Mouse (Mus musculus) stomach, embryonic 14.5 days (tissue): ENCODE data around the gene Commd2. TPM values are rescaled to one million over a fixed set of nuclear protein-coding genes. Genes with fewer than 3 reads are reported as not detected.

Source experiments
- ATAC-seq: fragments of 200-750 bp; cut with Nextera tagmentation; 2 replicates; pipeline ENCODE4 v1.8.0; 2017; ENCODE audit warnings: low read depth, moderate TSS enrichment; ENCODE audit not compliant: insufficient number of reproducible peaks, insufficient read depth, low FRiP score
- H3K27ac ChIP-seq: fragments of 300-500 bp; sonication (generic); 2 replicates; pipeline ENCODE4 v1.5.1; 2014; ENCODE audit warnings: mild to moderate bottlenecking, low read length, moderate library complexity, mixed read lengths
- H3K27me3 ChIP-seq: fragments of 300-500 bp; sonication (generic); 2 replicates; pipeline ENCODE4 v1.6.1; 2014; ENCODE audit warnings: low read length, control low read depth, mixed read lengths; ENCODE audit not compliant: control insufficient read depth, insufficient read depth
- H3K36me3 ChIP-seq: fragments of 300-500 bp; sonication (generic); 2 replicates; pipeline ENCODE4 v1.6.1; 2014; ENCODE audit warnings: mild to moderate bottlenecking, control low read depth, low read length, moderate library complexity, mixed read lengths; ENCODE audit not compliant: control insufficient read depth, insufficient read depth
- H3K4me1 ChIP-seq: fragments of 300-500 bp; sonication (generic); 2 replicates; pipeline ENCODE4 v1.6.1; 2014; ENCODE audit warnings: low read length, control low read depth, mixed read lengths; ENCODE audit not compliant: control insufficient read depth, insufficient read depth
- H3K4me2 ChIP-seq: fragments of 300-500 bp; sonication (generic); replicated peaks from 2 replicates; pipeline ENCODE4 v1.6.1; 2014; ENCODE audit warnings: low read depth, low read length, control low read depth
- H3K4me3 ChIP-seq: fragments of 300-500 bp; sonication (generic); 2 replicates; pipeline ENCODE4 v1.5.1; 2014; ENCODE audit warnings: low read depth, low read length, control low read depth
- H3K9ac ChIP-seq: fragments of 300-500 bp; sonication (generic); replicated peaks from 2 replicates; pipeline ENCODE4 v1.6.1; 2014; ENCODE audit warnings: low read depth, mild to moderate bottlenecking, control low read depth, low read length, moderate library complexity, mixed read lengths
- H3K9me3 ChIP-seq: fragments of 300-500 bp; sonication (generic); 2 replicates; pipeline ENCODE4 v1.6.1; 2016; ENCODE audit warnings: low read depth, low read length, control low read depth; ENCODE audit not compliant: control insufficient read depth
- WGBS: fragments of 180-500 bp; shearing (Covaris S2); extraction: QIAGEN DNeasy Blood & Tissue Kit; methylation state at CpG from one replicate; pipeline ENCODE4 v1.1.7; 2014; 5-methylcytosine and 5-hydroxymethylcytosine counted together
- polyA plus RNA-seq: library from polyadenylated mRNA; unstranded; fragments of >200 nt; fragmentation: Nextera tagmentation; extraction: Ambion mirVana; gene quantifications from 2 replicates; pipeline ENCODE4 v1.2.1, GENCODE M21; 2014

Gene Commd2
- 89.5 and 93.2 TPM in 2 replicates for polyA plus RNA-seq

DNA sequence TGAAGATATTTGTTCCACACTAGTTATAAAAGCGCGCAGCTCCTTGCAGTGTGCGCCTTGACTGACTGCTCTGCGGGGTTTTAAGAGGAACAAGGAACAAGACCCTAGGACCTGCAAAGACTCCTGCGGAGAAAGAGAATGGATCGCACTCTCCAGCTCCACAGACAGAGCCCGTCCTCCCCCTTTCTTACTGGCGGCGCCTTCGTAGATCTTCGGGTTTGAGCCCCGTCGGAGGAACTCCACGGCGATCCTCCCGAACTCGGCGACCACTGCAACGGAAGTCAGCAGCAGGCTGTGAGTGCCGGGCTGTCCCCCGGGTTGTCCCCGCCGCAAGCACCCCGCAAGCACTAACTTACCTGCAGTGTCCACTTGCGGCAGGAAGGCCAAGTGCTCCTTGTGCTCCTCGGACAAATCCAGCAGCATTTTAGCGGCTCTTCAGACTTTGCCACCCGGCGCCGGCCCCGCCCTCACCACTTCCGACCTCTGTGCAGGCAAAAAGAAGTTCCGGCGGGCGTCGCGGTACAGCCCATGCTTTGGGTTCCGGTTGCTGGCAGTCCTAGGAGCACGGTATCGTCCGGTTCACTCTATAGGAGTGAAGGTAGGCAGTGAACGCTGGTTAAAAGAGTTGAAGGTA lies at the start of gene Commd2:
Commd2 (minus strand) TSS at position 485 of the 634 bp plus-strand sequence.
- H3K4me3 ChIP-seq, result peak within 1 kb of the TSS; percentile 78
- ATAC-seq, result peak; percentile 93
- no peaks in the 10 kb centered on the region for H3K4me1 ChIP-seq
- H3K36me3 ChIP-seq, result peaks cover 4% of the 10 kb centered on the region; the same call in 1 of the 2 replicates
- H3K9ac ChIP-seq, result peak within 1 kb of the TSS; percentile 84
- peak within 1 kb of the TSS; percentile 57 for H3K4me2 ChIP-seq
- under 1% methylated on average over 42 of the region's 42 CpGs for WGBS
- no peaks in the 10 kb centered on the region for H3K27me3 ChIP-seq
- peak within 1 kb of the TSS; percentile 85 for H3K27ac ChIP-seq
- no peaks in the 10 kb centered on the region for H3K9me3 ChIP-seq

- Histone ChIP-seq H3K9ac (no peak overlapping the region), H3K36me3 (no peaks in the 10 kb centered on the region)
- ATAC-seq, result no peak
Measured at GRCm38 (mm10) chr3:57696779-57697178, 45.3 kb upstream of the Commd2 start.

DNA sequence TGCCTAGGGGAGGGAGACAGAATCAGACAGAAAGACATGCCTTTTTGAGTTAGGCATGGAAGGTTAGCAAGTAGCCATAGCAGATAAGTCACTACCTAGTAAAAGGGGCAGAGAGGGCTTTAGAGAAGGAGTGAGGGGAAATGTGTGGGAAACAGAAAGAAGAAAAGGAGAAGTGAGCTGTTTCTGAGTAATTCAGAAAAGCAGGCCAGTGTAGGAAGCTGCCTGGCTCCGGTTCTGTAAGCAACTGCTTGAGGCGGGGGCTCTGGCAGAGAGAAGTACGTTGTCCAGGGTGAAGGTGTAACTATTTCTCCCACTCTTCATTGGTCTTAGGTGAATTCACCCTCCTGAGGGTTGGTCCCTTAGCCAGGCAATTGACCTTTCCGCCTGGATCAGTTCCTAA lies 44.7 kb upstream of the Commd2 start:
- Histone ChIP-seq H3K27ac (no peak overlapping the region), H3K36me3 (no peaks in the 10 kb centered on the region), H3K9ac (no peak overlapping the region), H3K4me2 (no peak overlapping the region), H3K9me3 (no peaks in the 10 kb centered on the region), H3K4me3 (no peak overlapping the region), H3K4me1 (no peaks in the 10 kb centered on the region), H3K27me3 (no peaks in the 10 kb centered on the region)
- WGBS, result 82% methylated on average over 4 of the region's 4 CpGs
- no peak for ATAC-seq

More at GRCm38 (mm10) chr3:57696779-57697178, 45.3 kb upstream of the Commd2 start:
- Histone ChIP-seq H3K4me1 (no peaks in the 10 kb centered on the region), H3K4me2 (no peak overlapping the region), H3K27ac (no peak overlapping the region), H3K9me3 (no peaks in the 10 kb centered on the region), H3K4me3 (no peak overlapping the region), H3K27me3 (no peaks in the 10 kb centered on the region)
- 91% methylated on average over 9 of the region's 9 CpGs for WGBS

DNA sequence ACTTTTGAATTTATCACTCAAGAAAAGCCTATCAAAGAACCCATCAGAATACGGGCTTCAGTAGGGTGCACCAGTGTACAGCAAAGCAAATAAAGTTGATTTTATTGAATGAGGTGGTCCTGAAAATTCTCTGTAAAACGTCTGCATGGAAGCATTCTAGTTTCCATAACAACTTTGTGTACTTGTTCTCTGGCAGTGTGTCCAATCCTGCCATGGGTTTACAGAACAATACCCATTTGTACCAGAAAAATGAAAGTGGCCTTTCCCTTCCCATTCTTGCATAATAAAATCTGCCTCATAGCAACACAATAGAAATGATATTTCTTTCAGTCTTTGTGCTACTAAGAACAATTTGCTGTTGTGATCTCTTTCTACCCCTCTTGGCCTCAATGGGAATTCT lies 41.2 kb upstream of the Commd2 start, which contains the start of gene Ankub1:
Ankub1 (minus strand) TSS at position 81 of the 400 bp plus-strand sequence.
- H3K9me3 ChIP-seq, result no peaks in the 10 kb centered on the region
- H3K4me1 ChIP-seq, result no peaks in the 10 kb centered on the region
- H3K4me3 ChIP-seq, result no peak within 1 kb of the TSS
- no peaks in the 10 kb centered on the region for H3K36me3 ChIP-seq
- 66% methylated on average over 2 of the region's 2 CpGs for WGBS
- no peak within 1 kb of the TSS for H3K4me2 ChIP-seq
- no peak within 1 kb of the TSS for H3K27ac ChIP-seq
- no peak within 1 kb of the TSS for H3K9ac ChIP-seq
- no peaks in the 10 kb centered on the region for H3K27me3 ChIP-seq
- ATAC-seq, result no peak

GRCm38 (mm10) chr3:57691772-57692171 lies 40.3 kb upstream of the Commd2 start:
- H3K4me2 ChIP-seq, result no peak overlapping the region
- no peaks in the 10 kb centered on the region for H3K9me3 ChIP-seq
- H3K9ac ChIP-seq, result no peak overlapping the region
- no peaks in the 10 kb centered on the region for H3K27me3 ChIP-seq
- no peaks in the 10 kb centered on the region for H3K36me3 ChIP-seq
- no peak overlapping the region for H3K27ac ChIP-seq
- no peaks in the 10 kb centered on the region for H3K4me1 ChIP-seq
- no peak overlapping the region for H3K4me3 ChIP-seq
- ATAC-seq, result no peak
- WGBS, result 83% methylated on average over 4 of the region's 4 CpGs

GRCm38 (mm10) chr3:57677786-57678185 lies 26.3 kb upstream of the Commd2 start:
- Histone ChIP-seq H3K4me2 (no peak overlapping the region), H3K9ac (no peak overlapping the region), H3K4me3 (no peak overlapping the region), H3K4me1 (no peaks in the 10 kb centered on the region), H3K27me3 (no peaks in the 10 kb centered on the region), H3K27ac (no peak overlapping the region), H3K9me3 (no peaks in the 10 kb centered on the region), H3K36me3 (no peaks in the 10 kb centered on the region)
- ATAC-seq, result no peak

DNA sequence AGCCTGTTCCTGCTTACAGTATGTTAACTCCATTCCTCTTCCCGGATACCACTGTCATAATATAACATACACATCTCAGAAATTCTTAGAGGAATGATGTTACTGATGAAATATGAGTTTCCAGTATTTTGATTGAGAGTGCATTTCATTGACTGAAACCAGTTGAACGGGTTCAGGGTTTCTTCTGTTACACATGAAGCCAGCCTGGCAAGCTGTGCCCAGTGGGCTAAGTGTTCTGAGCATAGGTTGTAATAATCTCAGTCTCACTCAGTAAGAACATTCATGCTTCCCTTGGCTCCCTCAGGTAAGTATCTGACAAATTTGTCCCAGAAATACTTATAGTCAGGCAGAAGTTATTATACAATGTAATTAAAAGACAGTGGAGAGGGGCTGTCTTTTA lies 22.6 kb upstream of the Commd2 start:
- no peak overlapping the region for H3K9ac ChIP-seq
- ATAC-seq, result no peak
- H3K36me3 ChIP-seq, result no peaks in the 10 kb centered on the region
- no peaks in the 10 kb centered on the region for H3K4me1 ChIP-seq
- no peak overlapping the region for H3K27ac ChIP-seq
- WGBS, result 68% methylated on average over 2 of the region's 2 CpGs
- H3K4me3 ChIP-seq, result no peak overlapping the region
- no peaks in the 10 kb centered on the region for H3K27me3 ChIP-seq
- no peak overlapping the region for H3K4me2 ChIP-seq
- H3K9me3 ChIP-seq, result no peaks in the 10 kb centered on the region

DNA sequence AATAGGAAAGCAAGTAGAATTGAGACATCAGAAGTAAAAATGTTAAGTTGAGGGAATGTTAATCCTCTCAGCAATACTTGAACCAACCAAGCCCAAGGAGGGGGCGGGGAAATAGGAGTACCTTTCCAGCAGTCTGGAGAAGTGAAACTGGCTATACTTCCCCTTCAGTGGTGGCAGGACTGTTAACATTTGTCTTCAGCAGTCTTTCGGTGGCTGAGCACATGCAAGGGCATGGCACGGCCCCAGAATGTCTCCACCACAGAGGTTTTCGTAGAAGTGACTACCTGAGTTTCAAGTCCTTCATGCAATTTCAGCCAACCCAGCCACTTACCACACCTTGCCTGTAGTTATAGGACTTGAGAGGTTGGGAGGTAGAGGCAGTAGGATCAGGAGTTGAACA lies 22.1 kb upstream of the Commd2 start:
- no peak overlapping the region for H3K9ac ChIP-seq
- no peaks in the 10 kb centered on the region for H3K27me3 ChIP-seq
- no peak overlapping the region for H3K4me2 ChIP-seq
- ATAC-seq, result no peak
- H3K27ac ChIP-seq, result no peak overlapping the region
- 80% methylated on average over 4 of the region's 4 CpGs for WGBS
- H3K4me3 ChIP-seq, result no peak overlapping the region
- no peaks in the 10 kb centered on the region for H3K4me1 ChIP-seq
- H3K9me3 ChIP-seq, result no peaks in the 10 kb centered on the region
- no peaks in the 10 kb centered on the region for H3K36me3 ChIP-seq
